Mouse (Mus musculus): Measurements from ENCODE around the gene Gys1.
"Not testable (repeated sequence)": the region's sequence is repeated elsewhere in the genome, so short reads cannot be mapped to it uniquely, and the experiment has no call there.

Gys1 gene

DNA sequence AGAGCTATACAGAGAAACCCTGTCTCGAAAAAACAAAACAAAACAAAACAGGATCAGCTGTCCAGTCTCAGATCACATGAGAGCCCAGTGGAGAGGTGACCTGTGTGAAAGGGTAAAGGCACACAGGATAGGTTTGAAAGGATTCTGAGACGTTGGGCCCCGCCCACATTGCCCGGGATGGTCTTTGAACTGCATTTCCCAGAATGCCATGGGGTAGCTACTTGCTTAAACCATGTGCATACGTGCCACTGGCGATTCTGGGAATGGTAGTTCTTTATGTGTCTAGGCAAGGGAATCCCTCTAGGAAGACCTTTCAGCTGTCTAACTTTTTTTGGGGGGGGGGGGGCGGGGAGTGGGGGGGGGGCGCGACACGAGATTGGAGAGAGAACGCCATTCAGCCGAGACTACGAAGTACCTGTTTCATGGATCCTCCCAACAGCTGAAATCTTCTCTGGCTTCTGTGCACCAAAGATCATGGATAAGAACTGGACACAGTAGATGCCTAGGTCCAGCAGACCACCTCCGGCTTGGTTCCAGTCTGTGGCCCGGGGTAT is 46.8 kb downstream of the Gys1 start, which contains the start of gene Tulp2:
Gene Tulp2 (plus strand): TSS at position 504 of the 554 bp plus-strand sequence.
- DNase-seq: peak; percentile 66 to 71

DNA sequence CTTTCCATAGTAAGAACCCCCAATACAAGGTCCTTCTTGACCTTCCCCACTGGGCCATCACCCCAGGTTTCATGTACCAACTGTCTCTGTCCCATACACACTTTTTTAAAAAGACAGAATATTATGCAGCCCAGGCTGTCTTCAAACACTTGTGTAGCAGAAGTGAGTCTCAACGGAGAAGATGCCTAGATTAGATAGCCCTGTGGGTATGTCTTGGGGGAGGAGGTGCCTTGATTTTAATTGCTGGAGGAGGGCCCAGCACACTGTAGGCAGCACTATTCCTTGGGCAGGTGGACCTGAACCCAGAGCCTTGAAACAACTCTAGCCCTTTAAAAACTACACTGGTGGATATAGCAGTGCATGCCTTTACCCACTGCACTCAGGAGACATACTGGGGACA is 47.5 kb downstream of the Gys1 start:
- DNase-seq: no peak

GRCm38 (mm10) chr7:45484985-45485384 is 50.3 kb downstream of the Gys1 start:
- not testable (repeated sequence) for DNase-seq

DNA sequence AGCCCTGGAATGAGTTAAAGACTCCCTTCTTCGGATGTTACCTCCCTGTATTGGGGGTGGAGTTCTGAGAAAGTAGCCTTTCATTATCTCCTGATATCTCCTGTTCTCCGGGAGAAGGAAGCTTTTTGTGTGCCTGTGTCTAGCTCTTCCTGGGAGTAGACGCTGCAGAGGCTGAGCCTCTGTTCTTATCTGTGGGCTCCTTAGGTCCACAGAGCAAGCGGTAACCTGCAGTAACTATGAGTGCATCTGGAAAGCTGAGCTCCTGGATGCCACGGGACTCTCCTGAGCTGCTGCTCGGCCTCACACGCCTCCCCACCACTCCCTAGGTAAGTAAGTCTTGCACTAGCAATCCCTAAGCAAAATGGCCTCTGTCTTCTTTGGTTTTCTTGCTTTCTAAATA is 51.5 kb downstream of the Gys1 start:
- DNase-seq: no peak

- no peak for DNase-seq
Measured at GRCm38 (mm10) chr7:45486761-45487415, 52.2 kb downstream of the Gys1 start, which contains the start of gene Gm45808. Gm45808 (minus strand) TSS chr7:45486811.

GRCm38 (mm10) chr7:45487861-45488292 is 53.2 kb downstream of the Gys1 start:
- DNase-seq: no peak

GRCm38 (mm10) chr7:45488293-45489204 is 53.9 kb downstream of the Gys1 start, which contains the start of gene Dhdh:
Dhdh (minus strand) TSS chr7:45488805.
- DNase-seq: peak; percentile 64 to 68

DNA sequence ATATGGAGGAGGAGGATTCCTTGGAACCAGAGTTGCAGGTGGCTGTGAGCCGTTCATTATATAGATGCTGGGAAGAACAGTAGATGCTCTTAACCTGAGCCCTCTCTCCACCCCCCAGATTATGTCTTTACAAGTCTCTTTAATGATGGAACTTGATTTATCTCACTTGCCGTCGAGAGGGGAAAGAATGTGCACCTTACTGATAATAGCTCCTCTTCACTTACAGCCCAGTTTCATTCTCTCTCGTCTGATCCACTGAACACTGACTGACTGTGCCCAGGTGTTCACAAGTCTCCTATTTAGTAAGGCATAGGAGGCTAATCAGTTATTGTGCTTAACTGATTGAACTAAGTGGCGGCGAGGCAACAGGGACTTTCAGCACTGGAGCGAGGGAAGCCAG is 54.9 kb downstream of the Gys1 start:
- DNase-seq: no peak

DNA sequence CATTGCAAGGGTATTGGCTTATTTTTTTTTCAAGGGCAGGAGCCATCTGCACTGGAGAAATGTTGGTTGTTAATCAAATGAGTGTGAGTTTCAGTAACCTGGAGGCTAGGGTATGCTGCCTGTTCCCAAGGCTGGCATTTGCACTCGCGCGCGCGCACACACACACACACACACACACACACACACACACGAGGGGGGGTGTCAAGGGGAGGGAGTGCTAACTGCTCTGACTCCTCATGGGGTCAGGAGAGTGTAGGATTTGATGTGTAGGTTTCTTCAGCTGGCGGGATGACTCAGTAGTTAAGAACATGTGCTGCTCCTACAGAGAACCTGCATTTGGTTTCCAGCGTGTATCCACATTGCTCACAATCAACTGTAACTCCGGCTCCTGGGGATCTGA is 56.2 kb downstream of the Gys1 start:
- no peak for DNase-seq

DNA sequence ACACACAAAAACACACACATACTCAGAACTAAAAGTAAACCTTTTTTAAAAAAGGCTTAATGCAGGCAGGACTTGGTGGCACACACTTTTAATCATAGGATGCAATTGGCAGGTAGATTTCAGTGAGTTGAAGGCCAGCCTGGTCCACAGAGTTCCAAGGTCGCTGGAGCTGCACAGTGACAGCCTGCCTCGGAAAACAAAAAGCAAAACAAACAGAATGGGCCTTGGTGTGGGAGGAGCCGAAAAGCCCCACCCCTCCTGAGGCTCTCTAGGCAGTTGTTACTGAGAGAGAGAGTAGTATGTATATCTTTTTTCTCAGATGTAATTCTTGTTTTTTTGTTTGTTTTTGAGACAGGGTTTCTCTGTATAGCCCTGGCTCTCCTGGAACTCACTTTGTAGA is 56.6 kb downstream of the Gys1 start:
- DNase-seq: no peak

GRCm38 (mm10) chr7:45492225-45492844 is 57.7 kb downstream of the Gys1 start:
- DNase-seq: peak in 1 of 2 experiments; percentile 34

- DNase-seq: peak; percentile 82 to 87
Measured at GRCm38 (mm10) chr7:45492951-45493350, 58.3 kb downstream of the Gys1 start.

- DNase-seq: no peak
Measured at GRCm38 (mm10) chr7:45494548-45494947, 59.9 kb downstream of the Gys1 start.

GRCm38 (mm10) chr7:45498427-45498826 is 63.8 kb downstream of the Gys1 start:
- no peak for DNase-seq
